Mouse (Mus musculus) small intestine, adult 2 months (tissue): Measurements from ENCODE around the gene Gm44511. TPM values are rescaled to one million over a fixed set of nuclear protein-coding genes. Genes with fewer than 3 reads are reported as not detected.
A peak's percentile ranks its signal among the peaks of the same experiment; 100 is the strongest.

Experiments
- H3K27ac ChIP-seq: fragments of 200-500 bp; 2 replicates; pipeline ENCODE4 v1.5.1; 2012; ENCODE audit warnings: low read depth, low read length, control low read depth, inconsistent platforms; ENCODE audit not compliant: insufficient read depth
- H3K27me3 ChIP-seq: fragments of 200-500 bp; 2 replicates; pipeline ENCODE4 v1.6.1; 2012; ENCODE audit warnings: mild to moderate bottlenecking, moderate library complexity, low read length, inconsistent platforms; ENCODE audit not compliant: control insufficient read depth, insufficient read depth
- H3K36me3 ChIP-seq: fragments of 200-500 bp; 2 replicates; pipeline ENCODE4 v1.6.1; 2012; ENCODE audit warnings: mild to moderate bottlenecking, low read length, control low read depth, inconsistent platforms; ENCODE audit not compliant: control insufficient read depth, insufficient read depth
- H3K4me1 ChIP-seq: fragments of 200-500 bp; 2 replicates; pipeline ENCODE4 v1.6.1; 2012; ENCODE audit warnings: low read length, inconsistent platforms, mixed read lengths; ENCODE audit not compliant: control insufficient read depth, insufficient read depth, insufficient read length
- H3K4me3 ChIP-seq: fragments of 200-500 bp; 2 replicates; pipeline ENCODE4 v1.5.1; 2012; ENCODE audit warnings: low read depth, mild to moderate bottlenecking, control low read depth, inconsistent platforms, low read length, moderate library complexity
- CTCF ChIP-seq: fragments of 200-500 bp; IDR thresholded peaks from 2 replicates; pipeline ENCODE4 v1.5.1; 2012; ENCODE audit warnings: low read depth, mild to moderate bottlenecking, control low read depth, inconsistent platforms, low read length, moderate library complexity, mixed read lengths; ENCODE audit not compliant: insufficient replicate concordance, insufficient read length; ENCODE audit errors: extremely low read depth
- POLR2A ChIP-seq: fragments of 200-500 bp; IDR thresholded peaks from 2 replicates; pipeline ENCODE4 v1.6.1; 2012; ENCODE audit warnings: low read depth, mild to moderate bottlenecking, control low read depth, inconsistent platforms, low read length, moderate library complexity
- WGBS: fragments of 180-500 bp; shearing (Covaris S2); methylation state at CpG from one replicate; pipeline ENCODE4 v1.1.7; 2018; 5-methylcytosine and 5-hydroxymethylcytosine counted together
- polyA plus RNA-seq: library from polyadenylated mRNA; depleted of rRNA; stranded (reverse); fragments of >200 nt; gene quantifications from 2 replicates; pipeline ENCODE4 v1.2.3, GENCODE M21; 2012

Gm44511 gene
- polyA plus RNA-seq, 1 experiment: 0.46 TPM

DNA sequence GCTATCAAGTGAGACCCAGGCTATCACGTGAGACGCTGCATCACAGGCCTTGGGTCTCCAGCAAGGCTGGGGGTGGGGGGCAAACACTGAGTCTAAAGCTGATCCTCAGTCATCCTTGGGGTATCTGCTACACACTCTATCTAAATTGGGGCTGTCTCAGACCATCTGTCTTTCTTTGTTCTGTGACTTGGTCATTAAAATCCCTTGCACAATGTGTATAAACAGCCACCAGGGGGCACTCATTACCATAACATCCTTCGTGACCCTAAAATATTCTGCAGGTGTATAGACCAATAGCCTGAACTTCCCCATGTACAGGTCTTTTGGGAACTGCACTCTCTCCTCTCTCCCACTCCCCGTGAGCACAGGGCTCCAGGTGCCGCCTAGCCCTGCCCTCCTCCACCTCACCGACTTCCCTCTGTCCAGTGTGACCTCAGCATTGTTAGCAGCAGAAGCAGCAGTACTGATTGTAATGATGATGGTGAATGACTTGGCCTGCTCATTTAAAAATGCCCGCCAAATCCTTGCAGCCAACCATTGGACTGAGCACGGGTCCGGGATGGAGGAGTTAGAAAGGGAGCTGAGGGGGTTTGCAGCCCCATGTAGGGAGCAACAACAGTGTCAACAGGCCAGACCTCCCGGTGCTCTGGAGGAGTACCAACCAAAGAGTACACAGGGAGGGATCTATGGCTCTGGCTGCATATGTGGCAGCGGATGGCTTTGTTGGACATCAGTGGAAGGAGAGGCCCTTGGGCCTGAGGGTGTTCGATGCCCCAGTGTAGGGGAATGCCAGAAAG lies 28.1 kb upstream of the Gm44511 start:
- H3K27me3 ChIP-seq: no peaks in the 10 kb centered on the region
- H3K27ac ChIP-seq: peak overlapping the region; percentile 42; the same call in 1 of the 2 replicates
- 32% methylated on average over 12 of the region's 12 CpGs for WGBS
- peaks cover 11% of the 10 kb centered on the region; the same call in 1 of the 2 replicates for H3K4me1 ChIP-seq
- H3K36me3 ChIP-seq: no peaks in the 10 kb centered on the region
- no peak overlapping the region for H3K4me3 ChIP-seq
- TF ChIP-seq CTCF: peak; percentile 41; the same call in 1 of the 2 replicates
- no peak for TF ChIP-seq POLR2A

DNA sequence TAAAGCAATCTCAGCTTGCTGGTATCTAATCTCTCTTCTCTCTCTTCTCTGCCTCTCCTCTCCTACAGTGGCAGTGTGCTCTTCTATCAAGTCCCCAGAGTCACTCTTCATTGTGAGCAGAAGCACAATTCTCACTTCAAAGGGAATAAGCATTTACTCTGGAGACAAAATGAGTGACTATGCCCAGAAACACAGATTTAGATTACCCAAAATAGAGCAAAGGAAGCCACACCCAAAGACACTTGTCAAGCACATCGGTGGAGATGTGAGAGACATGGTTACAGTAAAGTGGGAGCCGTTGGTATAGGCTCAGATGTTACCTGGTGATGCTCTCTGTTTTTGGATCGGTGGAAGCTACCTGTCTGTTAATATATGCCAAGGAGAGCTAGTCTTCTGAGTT lies 26.7 kb upstream of the Gm44511 start:
- Histone ChIP-seq H3K36me3 (no peaks in the 10 kb centered on the region), H3K4me1 (peaks cover 11% of the 10 kb centered on the region; the same call in 1 of the 2 replicates), H3K4me3 (no peak overlapping the region), H3K27ac (no peak overlapping the region), H3K27me3 (no peaks in the 10 kb centered on the region)
- 58% methylated on average over 3 of the region's 3 CpGs for WGBS
- no peak for TF ChIP-seq CTCF
- no peak for TF ChIP-seq POLR2A

DNA sequence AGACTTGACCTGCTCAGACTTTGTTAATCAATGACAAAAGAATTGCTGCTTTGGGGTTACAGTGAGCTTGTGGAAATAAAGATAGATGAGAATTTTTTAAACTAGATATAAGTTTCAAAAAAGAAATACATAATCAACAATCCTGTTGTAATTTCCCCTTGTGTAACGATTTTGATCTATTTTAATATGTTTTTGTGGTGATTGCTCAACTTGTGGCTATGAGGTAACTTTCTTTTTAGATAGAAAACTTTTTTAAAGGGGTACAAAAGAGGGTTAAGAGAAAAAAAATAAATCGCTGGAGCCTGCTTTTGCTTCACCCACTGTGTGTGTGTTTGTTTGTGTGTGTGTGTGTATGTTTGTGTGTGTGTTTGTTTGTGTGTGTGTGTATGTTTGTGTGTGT lies 25.0 kb upstream of the Gm44511 start:
- H3K27ac ChIP-seq: no peak overlapping the region; the same call in 1 of the 2 replicates
- H3K27me3 ChIP-seq: no peaks in the 10 kb centered on the region
- H3K36me3 ChIP-seq: no peaks in the 10 kb centered on the region
- peaks cover 11% of the 10 kb centered on the region; the same call in 1 of the 2 replicates for H3K4me1 ChIP-seq
- 24% methylated on average over 2 of the region's 2 CpGs for WGBS
- H3K4me3 ChIP-seq: no peak overlapping the region
- TF ChIP-seq CTCF: no peak
- TF ChIP-seq POLR2A: no peak

DNA sequence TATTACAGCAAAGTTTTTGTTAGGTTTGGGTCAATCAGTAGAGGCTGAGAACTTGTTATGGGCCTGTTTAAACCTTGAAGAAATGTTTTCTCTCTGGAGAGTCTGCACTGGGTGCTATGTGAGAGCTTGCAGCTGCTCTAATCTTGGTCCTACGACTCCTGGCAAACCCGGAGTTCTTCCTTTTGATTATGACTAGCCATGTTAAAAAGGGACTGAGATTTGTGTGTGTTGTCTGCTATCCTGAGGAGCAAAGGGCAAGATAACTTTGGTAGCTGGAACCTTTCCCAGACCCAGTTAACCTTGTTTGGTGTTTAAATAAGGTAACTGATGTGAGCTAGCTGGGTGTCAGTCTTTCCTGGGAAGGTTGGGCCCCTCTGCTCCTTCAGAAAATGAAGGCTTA lies 24.6 kb upstream of the Gm44511 start:
- Histone ChIP-seq H3K27me3 (no peaks in the 10 kb centered on the region), H3K4me1 (peaks cover 9% of the 10 kb centered on the region; the same call in 1 of the 2 replicates), H3K36me3 (no peaks in the 10 kb centered on the region), H3K4me3 (no peak overlapping the region), H3K27ac (peak overlapping the region; percentile 51)
- 12% methylated on average over 2 of the region's 2 CpGs for WGBS
- TF ChIP-seq CTCF (no peak), POLR2A (no peak)

DNA sequence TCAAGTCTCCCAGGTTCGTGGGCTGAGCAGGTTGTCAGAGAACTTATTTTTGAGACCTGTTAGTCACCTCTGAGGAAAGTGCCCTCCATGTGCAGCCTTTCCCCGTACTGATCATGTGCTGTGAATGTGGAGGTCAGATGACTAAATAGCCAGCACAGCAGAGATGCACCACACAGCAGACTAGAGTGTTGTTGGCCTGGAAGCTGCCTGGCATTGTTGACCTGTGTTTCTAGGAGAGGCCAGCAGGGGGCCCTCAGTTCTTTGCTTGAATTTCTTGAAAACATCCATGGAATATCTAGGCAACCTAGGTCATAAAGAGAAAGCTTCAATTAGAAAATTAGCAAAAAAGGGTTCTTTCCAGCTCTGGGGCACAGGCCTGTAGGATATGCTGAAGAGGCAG lies 23.8 kb upstream of the Gm44511 start:
- TF ChIP-seq POLR2A (no peak), CTCF (peak; percentile 75; the same call in 1 of the 2 replicates)
- H3K4me3 ChIP-seq: no peak overlapping the region
- peaks cover 5% of the 10 kb centered on the region; the same call in 1 of the 2 replicates for H3K4me1 ChIP-seq
- no peaks in the 10 kb centered on the region for H3K36me3 ChIP-seq
- no peaks in the 10 kb centered on the region for H3K27me3 ChIP-seq
- WGBS: 48% methylated on average over 2 of the region's 2 CpGs
- no peak overlapping the region for H3K27ac ChIP-seq

DNA sequence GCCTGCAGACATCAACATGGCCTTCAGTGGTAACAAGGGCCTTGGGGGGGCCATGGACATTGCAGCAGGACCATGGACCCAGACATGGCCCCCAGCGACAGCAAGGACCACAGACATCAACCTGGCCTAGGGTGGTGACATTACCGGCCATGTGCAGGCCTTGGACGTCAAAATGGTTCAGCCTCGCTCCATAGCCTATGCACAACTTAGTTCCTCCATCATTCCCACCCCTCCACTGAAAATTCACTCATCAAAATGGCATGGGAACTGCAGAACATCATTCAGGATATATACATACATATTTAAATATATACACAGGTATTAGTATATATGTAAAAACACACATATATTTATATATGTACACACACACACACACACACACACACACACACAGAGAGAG lies 21.3 kb upstream of the Gm44511 start:
- H3K27me3 ChIP-seq: no peaks in the 10 kb centered on the region
- H3K36me3 ChIP-seq: no peaks in the 10 kb centered on the region
- H3K4me1 ChIP-seq: peaks cover 5% of the 10 kb centered on the region; the same call in 1 of the 2 replicates
- TF ChIP-seq CTCF (no peak), POLR2A (no peak)
- no peak overlapping the region for H3K27ac ChIP-seq
- 93% methylated on average over 4 of the region's 4 CpGs for WGBS
- H3K4me3 ChIP-seq: no peak overlapping the region

DNA sequence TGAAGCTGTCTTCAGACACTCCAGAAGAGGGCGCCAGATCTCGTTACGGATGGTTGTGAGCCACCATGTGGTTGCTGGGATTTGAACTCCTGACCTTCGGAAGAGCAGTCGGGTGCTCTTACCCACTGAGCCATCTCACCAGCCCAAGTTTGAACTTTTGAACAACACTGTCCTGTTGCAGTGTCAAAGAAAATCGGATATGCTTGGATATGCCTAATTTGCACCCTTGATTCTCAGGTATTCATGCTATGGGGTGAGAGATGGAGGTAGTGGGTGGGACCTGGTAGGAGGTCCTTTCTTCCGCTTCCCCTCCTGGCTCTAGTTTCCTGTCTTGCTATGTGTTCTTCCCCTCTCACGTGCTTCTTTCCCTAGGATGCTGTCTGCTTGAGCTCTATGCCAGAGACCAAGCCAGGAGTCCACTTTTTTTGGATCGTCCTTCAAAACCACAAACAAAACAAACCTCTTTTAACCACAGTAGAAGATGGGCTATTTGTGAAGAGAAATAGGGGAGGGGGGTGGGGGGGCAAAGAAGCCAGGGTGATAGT lies 20.0 kb upstream of the Gm44511 start:
- Histone ChIP-seq H3K27ac (no peak overlapping the region), H3K4me3 (no peak overlapping the region), H3K36me3 (no peaks in the 10 kb centered on the region), H3K27me3 (no peaks in the 10 kb centered on the region), H3K4me1 (peaks cover 8% of the 10 kb centered on the region)
- TF ChIP-seq CTCF (peak; percentile 11; the same call in 1 of the 2 replicates), POLR2A (no peak)
- 82% methylated on average over 9 of the region's 9 CpGs for WGBS
